Mouse (Mus musculus) heart, embryonic 10.5 days (tissue): ENCODE results near the gene 6430548M08Rik. TPM values are rescaled to one million over a fixed set of nuclear protein-coding genes. Genes with fewer than 3 reads are reported as not detected.

Experiments used
- DNase-seq: peaks from one replicate; pipeline ENCODE4 v3.0.0-alpha.2; 2017; ENCODE audit warnings: low spot score
- H3K27ac ChIP-seq: fragments of 300-500 bp; sonication (generic); 2 replicates; pipeline ENCODE4 v1.5.1; 2016; ENCODE audit warnings: mild to moderate bottlenecking
- H3K27me3 ChIP-seq: fragments of 300-500 bp; sonication (generic); 2 replicates; pipeline ENCODE4 v1.6.1; 2016; ENCODE audit warnings: mild to moderate bottlenecking; ENCODE audit not compliant: poor library complexity, insufficient read depth, severe bottlenecking
- H3K36me3 ChIP-seq: fragments of 300-500 bp; sonication (generic); 2 replicates; pipeline ENCODE4 v1.6.1; 2016; ENCODE audit warnings: mild to moderate bottlenecking, moderate library complexity
- H3K4me1 ChIP-seq: fragments of 300-500 bp; sonication (generic); 2 replicates; pipeline ENCODE4 v1.6.1; 2016; ENCODE audit warnings: mild to moderate bottlenecking
- H3K4me3 ChIP-seq: fragments of 300-500 bp; sonication (generic); 2 replicates; pipeline ENCODE4 v1.5.1; 2016; ENCODE audit warnings: mild to moderate bottlenecking, moderate library complexity
- H3K9me3 ChIP-seq: fragments of 300-500 bp; sonication (generic); 2 replicates; pipeline ENCODE4 v1.6.1; 2016; ENCODE audit warnings: mild to moderate bottlenecking, moderate library complexity
- WGBS: fragments of 180-500 bp; shearing (Covaris S2); methylation state at CpG from one replicate; pipeline ENCODE4 v1.1.7; 2016; 5-methylcytosine and 5-hydroxymethylcytosine counted together
- polyA plus RNA-seq: library from polyadenylated mRNA; unstranded; fragments of >200 nt; fragmentation: Nextera tagmentation; extraction: Ambion mirVana; gene quantifications from 2 replicates; pipeline ENCODE4 v1.2.1, GENCODE M21; 2016

6430548M08Rik gene
- polyA plus RNA-seq, 1 experiment from 2014 or later = 8.2 TPM

GRCm38 (mm10) chr8:120113306-120113705, 646 bp upstream of the 6430548M08Rik start:
- Histone ChIP-seq H3K4me3 (peak overlapping the region; percentile 86), H3K4me1 (peaks cover 36% of the 10 kb centered on the region), H3K27me3 (peaks cover 35% of the 10 kb centered on the region), H3K36me3 (peaks cover 8% of the 10 kb centered on the region; the same call in 1 of the 2 replicates), H3K27ac (peak overlapping the region; percentile 88), H3K9me3 (no peaks in the 10 kb centered on the region)
- DNase-seq = no peak
- 6% methylated on average over 10 of the region's 10 CpGs for WGBS

- peaks cover 35% of the 10 kb centered on the region for H3K27me3 ChIP-seq
- peaks cover 42% of the 10 kb centered on the region for H3K4me1 ChIP-seq
- WGBS = 1% methylated on average over 46 of the region's 46 CpGs
- H3K27ac ChIP-seq = peak overlapping the region; percentile 88
- no peaks in the 10 kb centered on the region for H3K9me3 ChIP-seq
- peak; percentile 82 for DNase-seq
- peak overlapping the region; percentile 86 for H3K4me3 ChIP-seq
- peaks cover 8% of the 10 kb centered on the region; the same call in 1 of the 2 replicates for H3K36me3 ChIP-seq
Observed at GRCm38 (mm10) chr8:120114315-120114841, 426 bp downstream of the 6430548M08Rik start.

- H3K4me3 ChIP-seq = no peak overlapping the region
- peaks cover 8% of the 10 kb centered on the region; the same call in 1 of the 2 replicates for H3K36me3 ChIP-seq
- H3K27me3 ChIP-seq = peaks cover 35% of the 10 kb centered on the region
- no peak overlapping the region for H3K27ac ChIP-seq
- 65% methylated on average over 7 of the region's 7 CpGs for WGBS
- DNase-seq = no peak
- no peaks in the 10 kb centered on the region for H3K9me3 ChIP-seq
- H3K4me1 ChIP-seq = peaks cover 62% of the 10 kb centered on the region
Observed at GRCm38 (mm10) chr8:120116600-120116999, 2.6 kb downstream of the 6430548M08Rik start.

- no peak for DNase-seq
- no peak overlapping the region for H3K4me3 ChIP-seq
- H3K36me3 ChIP-seq = peaks cover 8% of the 10 kb centered on the region; the same call in 1 of the 2 replicates
- WGBS = 71% methylated on average over 9 of the region's 9 CpGs
- H3K4me1 ChIP-seq = peaks cover 65% of the 10 kb centered on the region
- no peaks in the 10 kb centered on the region for H3K9me3 ChIP-seq
- H3K27me3 ChIP-seq = peaks cover 35% of the 10 kb centered on the region
- no peak overlapping the region for H3K27ac ChIP-seq
Observed at GRCm38 (mm10) chr8:120118162-120118561, 4.2 kb downstream of the 6430548M08Rik start.

- H3K9me3 ChIP-seq = no peaks in the 10 kb centered on the region
- no peak overlapping the region for H3K4me3 ChIP-seq
- no peak for DNase-seq
- H3K27me3 ChIP-seq = peaks cover 35% of the 10 kb centered on the region
- peaks cover 69% of the 10 kb centered on the region for H3K4me1 ChIP-seq
- WGBS = 82% methylated on average over 5 of the region's 5 CpGs
- H3K36me3 ChIP-seq = peaks cover 8% of the 10 kb centered on the region; the same call in 1 of the 2 replicates
- peak overlapping the region; percentile 89; the same call in 1 of the 2 replicates for H3K27ac ChIP-seq
Observed at GRCm38 (mm10) chr8:120118847-120119246, 4.9 kb downstream of the 6430548M08Rik start.

- WGBS = 51% methylated on average over 3 of the region's 3 CpGs
- Histone ChIP-seq H3K27ac (peak overlapping the region; percentile 89), H3K27me3 (peaks cover 34% of the 10 kb centered on the region), H3K4me3 (peak overlapping the region; percentile 28; the same call in 1 of the 2 replicates), H3K9me3 (no peaks in the 10 kb centered on the region), H3K36me3 (peaks cover 8% of the 10 kb centered on the region; the same call in 1 of the 2 replicates), H3K4me1 (peaks cover 69% of the 10 kb centered on the region)
- DNase-seq = no peak
Observed at GRCm38 (mm10) chr8:120119429-120119828, 5.5 kb downstream of the 6430548M08Rik start.

GRCm38 (mm10) chr8:120119931-120120330, 6.0 kb downstream of the 6430548M08Rik start:
- H3K27ac ChIP-seq = peak overlapping the region; percentile 89

GRCm38 (mm10) chr8:120120951-120121350, 7.0 kb downstream of the 6430548M08Rik start:
- 57% methylated on average over 5 of the region's 5 CpGs for WGBS
- Histone ChIP-seq H3K4me1 (peaks cover 80% of the 10 kb centered on the region), H3K27me3 (peaks cover 19% of the 10 kb centered on the region), H3K9me3 (no peaks in the 10 kb centered on the region), H3K36me3 (peaks cover 6% of the 10 kb centered on the region; the same call in 1 of the 2 replicates), H3K4me3 (no peak overlapping the region), H3K27ac (peak overlapping the region; percentile 89)
- DNase-seq = no peak

More at GRCm38 (mm10) chr8:120119931-120120330, 6.0 kb downstream of the 6430548M08Rik start:
- Histone ChIP-seq H3K4me1 (peaks cover 70% of the 10 kb centered on the region), H3K27me3 (peaks cover 29% of the 10 kb centered on the region), H3K36me3 (peaks cover 8% of the 10 kb centered on the region; the same call in 1 of the 2 replicates), H3K9me3 (no peaks in the 10 kb centered on the region), H3K4me3 (0 out of 2 replicates have a peak overlapping the region, but pooled peaks have one; percentile 19)
- 38% methylated on average over 6 of the region's 6 CpGs for WGBS
- DNase-seq = no peak

GRCm38 (mm10) chr8:120124261-120124660, 10.3 kb downstream of the 6430548M08Rik start:
- peak overlapping the region; percentile 77 for H3K27ac ChIP-seq

GRCm38 (mm10) chr8:120124836-120125389, 11.0 kb downstream of the 6430548M08Rik start:
- H3K4me3 ChIP-seq = no peak overlapping the region
- H3K36me3 ChIP-seq = peaks cover 5% of the 10 kb centered on the region; the same call in 1 of the 2 replicates
- DNase-seq = no peak
- H3K9me3 ChIP-seq = no peaks in the 10 kb centered on the region
- peak overlapping the region; percentile 77 for H3K27ac ChIP-seq
- H3K27me3 ChIP-seq = no peaks in the 10 kb centered on the region
- WGBS = 75% methylated on average over 7 of the region's 7 CpGs
- peaks cover 85% of the 10 kb centered on the region for H3K4me1 ChIP-seq

More at GRCm38 (mm10) chr8:120124261-120124660, 10.3 kb downstream of the 6430548M08Rik start:
- H3K27me3 ChIP-seq = no peaks in the 10 kb centered on the region
- WGBS = 14% methylated on average over 6 of the region's 6 CpGs
- H3K4me3 ChIP-seq = no peak overlapping the region
- H3K9me3 ChIP-seq = no peaks in the 10 kb centered on the region
- H3K36me3 ChIP-seq = peaks cover 5% of the 10 kb centered on the region; the same call in 1 of the 2 replicates
- H3K4me1 ChIP-seq = peaks cover 85% of the 10 kb centered on the region
- no peak for DNase-seq

GRCm38 (mm10) chr8:120126357-120127161, 12.6 kb downstream of the 6430548M08Rik start:
- WGBS = 11% methylated on average over 14 of the region's 14 CpGs
- Histone ChIP-seq H3K27ac (peak overlapping the region; percentile 84), H3K4me3 (peak overlapping the region; percentile 27), H3K9me3 (no peaks in the 10 kb centered on the region), H3K36me3 (peaks cover 5% of the 10 kb centered on the region; the same call in 1 of the 2 replicates), H3K4me1 (peaks cover 82% of the 10 kb centered on the region), H3K27me3 (no peaks in the 10 kb centered on the region)
- peak; percentile 83 for DNase-seq

GRCm38 (mm10) chr8:120129547-120129946, 15.6 kb downstream of the 6430548M08Rik start:
- 71% methylated on average over 4 of the region's 4 CpGs for whole genome bisulfite sequencing
- H3K27ac ChIP-seq = peak overlapping the region; percentile 13; the same call in 1 of the 2 replicates

More at GRCm38 (mm10) chr8:120129547-120129946, 15.6 kb downstream of the 6430548M08Rik start:
- Histone ChIP-seq H3K36me3 (peaks cover 7% of the 10 kb centered on the region; the same call in 1 of the 2 replicates), H3K4me3 (no peak overlapping the region), H3K9me3 (no peaks in the 10 kb centered on the region), H3K4me1 (peaks cover 59% of the 10 kb centered on the region), H3K27me3 (no peaks in the 10 kb centered on the region)
- DNase-seq = no peak
